Mouse (Mus musculus) liver, embryonic 16.5 days (tissue): ENCODE results near the gene Phc3. TPM values are rescaled to one million over a fixed set of nuclear protein-coding genes. Genes with fewer than 3 reads are reported as not detected.

ENCODE experiments used
- ATAC-seq: fragments of 200-750 bp; cut with Nextera tagmentation; 2 replicates; pipeline ENCODE4 v1.8.0; 2017; ENCODE audit warnings: low read depth, mild to moderate bottlenecking, moderate number of reproducible peaks, moderate library complexity
- H3K27ac ChIP-seq: fragments of 300-500 bp; sonication (generic); 2 replicates; pipeline ENCODE4 v1.5.1; 2014; ENCODE audit warnings: mild to moderate bottlenecking, low read length
- H3K27me3 ChIP-seq: fragments of 300-500 bp; sonication (generic); 2 replicates; pipeline ENCODE4 v1.6.1; 2014; ENCODE audit warnings: low read depth, low read length, mixed read lengths; ENCODE audit not compliant: control insufficient read depth, insufficient read depth
- H3K36me3 ChIP-seq: fragments of 300-500 bp; sonication (generic); 2 replicates; pipeline ENCODE4 v1.6.1; 2014; ENCODE audit warnings: mild to moderate bottlenecking; ENCODE audit not compliant: control insufficient read depth, insufficient read depth
- H3K4me1 ChIP-seq: fragments of 300-500 bp; sonication (generic); 2 replicates; pipeline ENCODE4 v1.6.1; 2014; ENCODE audit warnings: low read depth, low read length, mixed read lengths; ENCODE audit not compliant: control insufficient read depth
- H3K4me2 ChIP-seq: fragments of 300-500 bp; sonication (generic); 2 replicates; pipeline ENCODE4 v1.6.1; 2014; ENCODE audit warnings: low read depth, low read length, mixed read lengths
- H3K4me3 ChIP-seq: fragments of 300-500 bp; sonication (generic); 2 replicates; pipeline ENCODE4 v1.5.1; 2014; ENCODE audit warnings: low read depth, mild to moderate bottlenecking, low read length
- H3K9ac ChIP-seq: fragments of 300-500 bp; sonication (generic); 2 replicates; pipeline ENCODE4 v1.6.1; 2014; ENCODE audit warnings: low read depth, low read length
- H3K9me3 ChIP-seq: fragments of 300-500 bp; sonication (generic); replicated peaks from 2 replicates; pipeline ENCODE4 v1.6.1; 2016; ENCODE audit warnings: low read length; ENCODE audit not compliant: control insufficient read depth
- WGBS: fragments of 180-500 bp; shearing (Covaris S2); extraction: QIAGEN DNeasy Blood & Tissue Kit; methylation state at CpG from one replicate; pipeline ENCODE4 v1.1.7; 2014; ENCODE audit not compliant: insufficient replicate concordance; 5-methylcytosine and 5-hydroxymethylcytosine counted together
- polyA plus RNA-seq: library from polyadenylated mRNA; unstranded; fragments of >200 nt; fragmentation: Nextera tagmentation; extraction: Ambion mirVana; gene quantifications from 2 replicates; pipeline ENCODE4 v1.2.1, GENCODE M21; 2015

Phc3 gene
- polyA plus RNA-seq, 1 experiment from 2014 or later, result 1.8 TPM

GRCm38 (mm10) chr3:30904658-30905057 is 64.6 kb downstream of the Phc3 start:
- Histone ChIP-seq H3K27me3 (no peaks in the 10 kb centered on the region), H3K4me3 (no peak overlapping the region), H3K4me2 (no peak overlapping the region), H3K9me3 (no peaks in the 10 kb centered on the region), H3K9ac (no peak overlapping the region), H3K36me3 (peaks cover 9% of the 10 kb centered on the region), H3K27ac (no peak overlapping the region), H3K4me1 (no peaks in the 10 kb centered on the region)
- 75% methylated on average over 1 of the region's 1 CpGs for WGBS
- no peak for ATAC-seq

- Histone ChIP-seq H3K36me3 (peaks cover 5% of the 10 kb centered on the region; the same call in 1 of the 2 replicates), H3K4me2 (no peak overlapping the region), H3K9me3 (no peaks in the 10 kb centered on the region), H3K27ac (no peak overlapping the region), H3K9ac (no peak overlapping the region), H3K4me3 (no peak overlapping the region), H3K4me1 (no peaks in the 10 kb centered on the region), H3K27me3 (no peaks in the 10 kb centered on the region)
- ATAC-seq, result no peak
- WGBS, result 87% methylated on average over 8 of the region's 8 CpGs
Observed at GRCm38 (mm10) chr3:30899407-30899806, 69.8 kb downstream of the Phc3 start.

- no peak for ATAC-seq
- 80% methylated on average over 5 of the region's 5 CpGs for WGBS
- Histone ChIP-seq H3K27ac (no peak overlapping the region), H3K9ac (no peak overlapping the region), H3K27me3 (no peaks in the 10 kb centered on the region), H3K4me3 (no peak overlapping the region), H3K4me2 (no peak overlapping the region), H3K9me3 (no peaks in the 10 kb centered on the region), H3K36me3 (peaks cover 5% of the 10 kb centered on the region; the same call in 1 of the 2 replicates), H3K4me1 (no peaks in the 10 kb centered on the region)
Observed at GRCm38 (mm10) chr3:30896721-30897120, 72.5 kb downstream of the Phc3 start.

- no peak for ATAC-seq
- H3K9me3 ChIP-seq, result no peaks in the 10 kb centered on the region
- no peaks in the 10 kb centered on the region for H3K36me3 ChIP-seq
- H3K9ac ChIP-seq, result no peak overlapping the region
- WGBS, result 27% methylated on average over 1 of the region's 1 CpGs
- H3K4me2 ChIP-seq, result no peak overlapping the region
- no peaks in the 10 kb centered on the region for H3K27me3 ChIP-seq
- no peaks in the 10 kb centered on the region for H3K4me1 ChIP-seq
- H3K4me3 ChIP-seq, result no peak overlapping the region
- no peak overlapping the region for H3K27ac ChIP-seq
Observed at GRCm38 (mm10) chr3:30889014-30889413, 80.2 kb downstream of the Phc3 start.

GRCm38 (mm10) chr3:30887449-30887848 is 81.8 kb downstream of the Phc3 start:
- 81% methylated on average over 3 of the region's 3 CpGs for WGBS
- ATAC-seq, result no peak
- Histone ChIP-seq H3K9ac (no peak overlapping the region), H3K36me3 (no peaks in the 10 kb centered on the region), H3K27ac (no peak overlapping the region), H3K4me3 (no peak overlapping the region), H3K4me1 (no peaks in the 10 kb centered on the region), H3K27me3 (no peaks in the 10 kb centered on the region), H3K4me2 (no peak overlapping the region), H3K9me3 (no peaks in the 10 kb centered on the region)

GRCm38 (mm10) chr3:30876709-30877108 is 92.5 kb downstream of the Phc3 start:
- H3K27ac ChIP-seq, result no peak overlapping the region
- no peaks in the 10 kb centered on the region for H3K9me3 ChIP-seq
- H3K4me2 ChIP-seq, result no peak overlapping the region
- no peak for ATAC-seq
- H3K4me3 ChIP-seq, result no peak overlapping the region
- no peaks in the 10 kb centered on the region for H3K36me3 ChIP-seq
- WGBS, result 57% methylated on average over 6 of the region's 6 CpGs
- no peaks in the 10 kb centered on the region for H3K27me3 ChIP-seq
- H3K4me1 ChIP-seq, result no peaks in the 10 kb centered on the region
- H3K9ac ChIP-seq, result no peak overlapping the region

- Histone ChIP-seq H3K9ac (no peak overlapping the region), H3K27me3 (no peaks in the 10 kb centered on the region), H3K27ac (no peak overlapping the region), H3K4me1 (no peaks in the 10 kb centered on the region), H3K36me3 (no peaks in the 10 kb centered on the region), H3K4me2 (no peak overlapping the region), H3K9me3 (no peaks in the 10 kb centered on the region), H3K4me3 (no peak overlapping the region)
- no peak for ATAC-seq
- WGBS, result 64% methylated on average over 1 of the region's 1 CpGs
Observed at GRCm38 (mm10) chr3:30869995-30870394, 99.2 kb downstream of the Phc3 start.

- 51% methylated on average over 5 of the region's 5 CpGs for WGBS
- H3K9ac ChIP-seq, result no peak overlapping the region
- no peak for ATAC-seq
- H3K36me3 ChIP-seq, result no peaks in the 10 kb centered on the region
- no peak overlapping the region for H3K27ac ChIP-seq
- H3K4me1 ChIP-seq, result no peaks in the 10 kb centered on the region
- H3K4me3 ChIP-seq, result no peak overlapping the region
- H3K4me2 ChIP-seq, result no peak overlapping the region
- H3K9me3 ChIP-seq, result no peaks in the 10 kb centered on the region
- H3K27me3 ChIP-seq, result no peaks in the 10 kb centered on the region
Observed at GRCm38 (mm10) chr3:30868625-30869024, 100.6 kb downstream of the Phc3 start.

GRCm38 (mm10) chr3:30868176-30868575 is 101.0 kb downstream of the Phc3 start:
- Histone ChIP-seq H3K4me2 (no peak overlapping the region), H3K4me3 (no peak overlapping the region), H3K27ac (no peak overlapping the region), H3K36me3 (no peaks in the 10 kb centered on the region), H3K27me3 (no peaks in the 10 kb centered on the region), H3K9ac (no peak overlapping the region), H3K9me3 (no peaks in the 10 kb centered on the region), H3K4me1 (no peaks in the 10 kb centered on the region)
- no peak for ATAC-seq
- 77% methylated on average over 5 of the region's 5 CpGs for WGBS
